In genomic region chr4:54948616-54949560, GRCm38 (mm10) we compare ENCODE assay signal across 9 mouse cellular contexts. TPM values are rescaled to one million over a fixed set of nuclear protein-coding genes. Genes with fewer than 3 reads are reported as not detected.
DNase-seq lines count a peak whose midpoint lies in the region; ATAC-seq and TF ChIP-seq lines count a peak whose summit lies in the region.
"Had no signal": no experiment of that assay in that cellular context is flagged by ENCODE, and none has a peak within 500 bp of the region (broad histone marks: within the 10 kb centered on the region; RNA-seq: fewer than 3 reads in every experiment).

No protein-coding gene starts in this region.

- H3K27ac ChIP-seq in embryonic facial prominence, embryonic 12.5 days: peak overlapping the region; percentile 98
- peak overlapping the region; percentile 95 for H3K27ac ChIP-seq in left cerebral cortex, adult 2 months
- H3K27ac ChIP-seq in midbrain, embryonic 15.5 days: peak overlapping the region; percentile 99

- peak overlapping the region; percentile 95 for H3K9ac ChIP-seq in embryonic facial prominence, embryonic 12.5 days
- H3K9ac ChIP-seq in midbrain, embryonic 15.5 days: peak overlapping the region; percentile 96

- TF ChIP-seq CTCF in left cerebral cortex, adult 2 months (IDR thresholded peaks at IDR 0.05): no peak

- no peaks in the 10 kb centered on the region for H3K9me3 ChIP-seq in embryonic facial prominence, embryonic 12.5 days
- no peaks in the 10 kb centered on the region for H3K9me3 ChIP-seq in midbrain, embryonic 15.5 days

- H3K4me2 ChIP-seq in embryonic facial prominence, embryonic 12.5 days (replicated peaks): peak overlapping the region; percentile 71
- peak overlapping the region; percentile 84 for H3K4me2 ChIP-seq in midbrain, embryonic 15.5 days

- peak; percentile 29 to 62 for DNase-seq in heart, adult 18-20 months
- no peak for DNase-seq in heart, adult 9 months (ENCODE audit: low spot score in 2 of 2)
- DNase-seq in adipocyte (ENCODE audit: low spot score): peak; percentile 44
- DNase-seq in heart, postnatal 36 days: peak; percentile 51 to 55
- peak; percentile 52 to 59 for DNase-seq in left cerebral cortex, adult 2 months (ENCODE audit: extremely low spot score in 1 of 2, low spot score in 2 of 2)
- no peak for DNase-seq in thymus, postnatal 0 days (ENCODE audit: low spot score)

- no peaks in the 10 kb centered on the region for H3K27me3 ChIP-seq in embryonic facial prominence, embryonic 12.5 days
- no peaks in the 10 kb centered on the region for H3K27me3 ChIP-seq in midbrain, embryonic 15.5 days (replicated peaks)

- peaks cover 22% of the 10 kb centered on the region for H3K4me1 ChIP-seq in embryonic facial prominence, embryonic 12.5 days
- H3K4me1 ChIP-seq in midbrain, embryonic 15.5 days: peaks cover 26% of the 10 kb centered on the region

- WGBS in embryonic facial prominence, embryonic 12.5 days: 0% methylated on average over 24 of the region's 32 CpGs
- 0% methylated on average over 22 of the region's 32 CpGs for WGBS in midbrain, embryonic 15.5 days

- ATAC-seq in embryonic facial prominence, embryonic 12.5 days (ENCODE audit: insufficient number of reproducible peaks, insufficient read depth, low FRiP score, low TSS enrichment): peak; percentile 12
- peak; percentile 55 for ATAC-seq in midbrain, embryonic 15.5 days (replicated peaks)

- no peaks in the 10 kb centered on the region for H3K36me3 ChIP-seq in embryonic facial prominence, embryonic 12.5 days
- H3K36me3 ChIP-seq in midbrain, embryonic 15.5 days (replicated peaks): no peaks in the 10 kb centered on the region
- H3K36me3 ChIP-seq: G1E had no signal

- intact Hi-C loops in heart, postnatal 36 days (cut with DNase I): loop anchor here (1.0 to 10.0 kb wide), 5 partner anchors 52 to 1014 kb away; no protein-coding TSS in a partner anchor
- intact Hi-C loops in left cerebral cortex, adult 2 months (cut with DNase I): loop anchor here (1.0 to 10.0 kb wide), 9 partner anchors 17 to 1062 kb away; no protein-coding TSS in a partner anchor

- H3K4me3 ChIP-seq in embryonic facial prominence, embryonic 12.5 days: peak overlapping the region; percentile 80
- peak overlapping the region; percentile 73 for H3K4me3 ChIP-seq in left cerebral cortex, adult 2 months
- H3K4me3 ChIP-seq in midbrain, embryonic 15.5 days: peak overlapping the region; percentile 84

RNA-seq across cellular contexts. Expression of gene Zfp462, which starts 4.0 kb away (rescaled TPM):
- total RNA-seq in heart, adult 18-20 months (2021): 1 to 10 TPM; 2.9 to 4.6 TPM
- 10.4 and 12.2 TPM in 2 replicates for polyA plus RNA-seq in embryonic facial prominence, embryonic 12.5 days (2016; fragmentation: Nextera tagmentation; extraction: Ambion mirVana)
- total RNA-seq in heart, postnatal 36 days (2021): 1 to 10 TPM; 7.2 to 7.5 TPM
- total RNA-seq in left cerebral cortex, adult 2 months (2021): 10 to 100 TPM; 46.1 to 66.2 TPM
- polyA plus RNA-seq in midbrain, embryonic 15.5 days (2015; fragmentation: Nextera tagmentation; extraction: Ambion mirVana): 14.6 and 16.8 TPM in 2 replicates
- polyA plus RNA-seq in thymus, postnatal 0 days (2015; fragmentation: Nextera tagmentation; extraction: Ambion mirVana): 0.54 and 0.57 TPM in 2 replicates
- polyA plus RNA-seq: G1E had no signal

Comparison
In these comparisons a context has a peak if more than half of its experiments do, and no peak if none do; other contexts are left out.
1. DNase-seq: peak in heart, adult 18-20 months (2 of 2), adipocyte (single experiment), heart, postnatal 36 days (2 of 2) and left cerebral cortex, adult 2 months (2 of 2); none in heart, adult 9 months (0 of 2) and thymus, postnatal 0 days (single experiment).
2. RNA of gene Zfp462, which starts 4.0 kb away (total RNA-seq): 46.1 to 66.2 TPM in left cerebral cortex, adult 2 months; 7.2 to 7.5 TPM in heart, postnatal 36 days and 2.9 to 4.6 TPM in heart, adult 18-20 months; every median in the first group is over 4 times any median in the second.
3. Peak in every context shown above with its lines, with median percentiles within 50 percentile points of each other: H3K27ac ChIP-seq and H3K4me3 ChIP-seq.